Mouse (Mus musculus): ENCODE measurements at regions not wholly inside any gene's neighbourhood (a gene's known extent, or its start where the extent isn't known, plus 50 kb on each side); places are given as distances from the start of the nearest gene placed in this dataset.

DNA sequence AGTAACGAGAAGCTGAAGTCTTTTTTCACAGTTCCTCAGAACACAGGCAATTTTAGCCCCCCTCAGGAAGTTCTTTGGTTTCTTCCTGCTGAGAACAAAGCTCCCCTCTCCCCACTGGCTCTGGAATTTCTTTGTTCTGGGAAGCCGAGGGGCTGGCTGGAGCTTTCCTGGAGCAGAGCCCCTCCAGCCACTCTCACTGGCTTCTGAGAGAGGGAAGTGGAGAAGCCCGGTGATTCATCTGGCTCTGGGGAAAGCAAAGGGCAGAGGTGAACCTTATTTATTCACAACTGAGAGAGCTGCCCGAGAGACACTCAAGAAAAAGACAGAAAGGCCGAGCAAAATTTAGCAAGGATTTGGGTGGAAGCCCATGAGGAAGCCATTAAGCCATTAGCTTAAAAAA lies 63.9 kb downstream of the Ddx3x start:
- no peak for DNase-seq (ENCODE audit: low spot score in 2 of 2)

DNA sequence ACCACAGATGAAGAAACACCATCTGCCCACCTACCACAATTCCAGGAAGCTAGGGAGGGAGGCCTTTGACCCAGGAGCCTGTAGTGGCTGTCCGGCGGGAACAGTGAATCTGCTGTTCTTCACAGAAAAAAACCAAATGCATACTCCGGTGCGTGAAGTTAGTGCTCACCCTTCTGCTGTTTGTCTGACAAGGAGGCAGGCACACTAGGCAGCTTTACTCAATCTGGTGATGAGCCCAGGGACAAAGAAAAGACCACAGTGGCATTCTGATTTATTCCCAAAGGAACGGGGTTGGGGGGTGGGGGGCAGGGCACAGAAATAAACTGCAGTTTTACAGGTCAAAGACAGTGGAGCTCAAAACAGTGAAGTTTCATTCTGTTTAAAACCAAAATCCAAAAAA lies 64.4 kb downstream of the Ddx3x start:
- no peak for DNase-seq (ENCODE audit: low spot score in 2 of 2)

DNA sequence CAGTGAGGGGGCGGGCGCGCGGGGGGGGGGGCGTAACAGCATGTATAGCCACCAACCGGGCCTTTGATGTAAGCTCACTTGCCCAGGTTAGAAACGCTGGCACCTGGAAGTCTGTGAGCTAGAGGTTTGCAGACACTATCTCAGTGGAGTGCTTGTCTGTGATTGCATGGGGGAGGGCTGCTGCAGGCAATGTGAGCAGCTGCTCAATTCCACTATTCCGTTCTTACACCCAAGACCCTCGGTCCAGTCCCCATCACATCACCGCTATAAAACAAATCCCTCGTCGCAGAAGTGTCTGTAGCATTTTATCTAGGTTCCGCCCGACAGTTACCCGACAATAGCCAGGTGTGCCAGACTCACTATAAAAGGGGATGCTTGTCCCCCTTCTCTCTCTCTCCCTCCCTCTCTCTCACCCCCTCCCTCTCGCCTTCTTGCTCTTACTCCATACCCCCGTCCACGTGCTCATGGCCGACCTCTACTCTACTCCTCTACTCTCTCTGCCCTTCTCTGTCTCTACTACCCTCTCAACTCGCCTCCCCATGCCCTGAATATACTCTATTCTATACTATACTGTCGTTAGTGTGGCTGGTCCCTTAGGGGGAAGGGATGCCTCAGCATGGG lies 65.4 kb downstream of the Ddx3x start:
- DNase-seq (ENCODE audit: low spot score in 2 of 2) = no peak

DNA sequence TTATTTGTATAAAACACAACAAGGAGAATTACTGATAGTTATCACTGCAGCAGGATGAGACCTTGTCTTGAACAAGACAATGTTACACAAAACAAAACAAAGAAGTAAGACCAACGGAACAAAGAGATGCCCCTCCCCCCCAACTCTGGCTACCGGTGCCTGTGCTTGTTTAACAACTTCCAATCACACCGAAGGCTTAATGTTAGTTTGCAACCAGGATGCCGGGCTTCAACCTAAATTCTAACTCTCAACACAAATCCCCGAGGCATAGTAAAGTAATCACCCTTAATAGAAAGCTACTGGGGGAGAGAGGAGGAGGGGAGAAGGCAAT lies 65.9 kb downstream of the Ddx3x start:
- DNase-seq (ENCODE audit: low spot score in 2 of 2) = peak; percentile 7 to 13

DNA sequence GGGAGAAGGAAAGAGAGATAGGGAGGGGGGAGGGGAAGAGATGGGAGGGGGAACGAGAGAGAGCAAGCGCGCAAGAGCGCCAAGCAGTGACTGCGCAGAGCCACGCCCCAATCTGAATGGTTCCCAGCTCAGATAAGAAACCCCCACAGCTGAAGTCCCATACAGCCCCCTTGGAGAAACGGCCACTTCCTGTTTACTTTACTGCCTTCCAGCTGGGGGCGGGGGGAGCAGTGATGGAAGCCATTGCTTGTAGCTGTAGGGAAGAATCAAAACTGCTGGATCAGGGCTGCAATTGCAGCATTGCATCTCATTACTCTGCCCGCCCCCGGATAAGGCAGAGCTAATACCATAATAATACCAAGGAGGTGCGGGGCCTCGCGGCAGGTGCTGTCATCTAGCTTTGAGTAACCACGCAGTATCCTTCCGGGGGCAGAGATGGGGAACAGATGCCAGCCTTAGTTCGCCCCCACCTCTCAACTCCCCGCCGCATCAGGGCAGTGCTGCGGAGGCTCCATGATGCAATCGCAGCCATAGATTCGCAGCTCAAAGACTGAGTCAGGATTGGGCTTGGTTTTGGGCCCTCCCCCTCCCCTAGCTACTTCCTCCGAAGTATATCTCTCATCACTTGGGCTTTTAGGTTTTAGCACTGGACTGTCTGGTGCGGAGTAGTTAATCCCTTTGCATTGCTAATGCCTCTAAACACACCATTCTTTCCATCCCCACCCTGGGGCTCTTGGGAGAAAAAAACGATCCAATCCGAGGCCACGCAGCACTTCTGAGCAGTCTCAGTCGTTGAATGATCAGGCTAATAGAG lies 66.5 kb downstream of the Ddx3x start:
- peak; percentile 54 to 71 for DNase-seq (ENCODE audit: low spot score in 2 of 2)

DNA sequence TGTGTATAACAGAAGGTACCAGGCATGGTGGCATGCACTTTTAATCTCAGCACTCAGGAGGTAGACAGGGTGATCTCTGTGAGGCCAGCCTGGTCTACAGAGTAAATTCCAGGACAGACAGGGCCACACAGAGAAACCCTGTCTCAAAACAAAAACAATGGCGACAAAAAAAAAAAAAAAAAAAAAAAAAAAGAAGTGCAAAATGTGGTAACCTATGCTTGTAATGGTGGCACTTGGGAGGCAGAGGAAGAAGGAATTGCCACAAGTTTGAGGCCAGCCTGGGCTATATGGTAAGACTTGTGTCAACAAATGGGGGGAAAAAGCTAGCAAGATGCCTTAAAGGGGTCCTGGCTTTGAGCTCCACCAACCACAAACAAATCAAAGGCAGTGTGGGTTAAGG lies 67.6 kb downstream of the Ddx3x start:
- no peak for DNase-seq (ENCODE audit: low spot score in 2 of 2)

DNA sequence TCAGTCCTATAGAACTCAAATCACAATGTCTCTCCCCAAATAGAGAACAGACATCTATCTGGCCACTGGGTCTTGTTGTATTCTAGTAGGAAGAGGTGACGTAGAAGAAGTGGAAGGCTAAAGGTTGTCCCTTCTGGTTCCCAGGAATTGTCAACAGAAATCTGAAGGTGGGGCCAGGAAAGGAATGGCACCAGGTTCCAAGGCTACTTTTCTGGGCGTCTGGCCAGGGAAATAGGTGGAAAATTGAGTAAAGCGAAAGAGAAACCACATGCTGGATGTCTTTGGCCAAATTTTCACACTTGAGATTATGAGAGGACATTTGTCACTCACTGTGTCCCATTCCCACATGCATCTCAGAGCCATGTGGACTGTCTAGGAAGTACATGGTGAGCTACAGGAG lies 69.7 kb downstream of the Ddx3x start:
- DNase-seq (ENCODE audit: low spot score in 2 of 2) = no peak

DNA sequence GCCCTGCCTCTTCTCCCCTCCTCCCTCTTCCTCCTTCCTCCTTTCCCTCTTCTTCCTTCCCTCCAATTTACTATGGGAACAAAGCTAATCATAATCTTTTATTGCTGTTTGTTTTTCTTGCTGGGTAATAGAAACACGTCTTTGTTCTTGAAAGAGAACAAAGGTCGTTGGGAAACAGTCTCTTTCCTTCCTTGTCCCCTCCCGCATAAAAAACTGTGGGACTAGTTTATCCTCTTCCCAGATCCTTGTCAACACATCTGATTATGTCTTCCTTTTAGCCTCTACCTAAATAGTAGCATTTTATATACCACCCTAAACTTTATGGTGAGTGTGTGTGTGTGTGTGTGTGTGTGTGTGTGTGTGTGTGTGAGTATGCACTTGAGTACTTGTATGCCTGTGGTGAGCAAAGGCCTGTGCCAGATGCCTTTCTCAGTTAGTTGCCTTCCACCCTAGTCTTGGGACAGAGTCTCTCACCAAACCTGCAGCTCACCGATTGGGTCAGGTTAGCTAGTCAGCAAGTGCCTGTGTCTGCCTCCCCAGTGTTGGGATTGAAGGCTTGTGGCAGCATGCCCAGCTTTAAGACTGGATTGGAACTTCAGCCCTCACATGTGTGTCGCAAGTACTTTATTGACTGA lies 76.5 kb downstream of the Ddx3x start:
- DNase-seq (ENCODE audit: low spot score in 2 of 2) = no peak

DNA sequence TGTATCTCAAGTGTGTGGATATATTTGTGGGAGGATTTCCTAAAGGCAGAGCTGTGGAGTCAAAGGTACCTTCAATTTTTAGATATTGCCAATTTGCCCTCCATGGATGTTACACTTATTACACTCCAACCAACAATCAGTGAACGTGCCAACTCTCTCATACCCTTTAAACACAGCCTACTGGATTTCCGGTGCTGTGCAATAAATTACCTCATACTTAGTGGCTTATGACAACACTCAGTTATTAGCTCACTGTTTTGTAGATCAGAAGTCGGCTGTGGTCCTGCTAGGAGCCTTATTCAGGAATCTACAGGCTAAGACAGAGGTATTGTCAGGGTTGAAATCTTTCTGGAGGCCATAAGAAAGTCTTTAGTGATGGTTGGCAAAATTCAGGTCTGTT lies 77.2 kb downstream of the Ddx3x start:
- DNase-seq (ENCODE audit: low spot score in 2 of 2) = no peak

DNA sequence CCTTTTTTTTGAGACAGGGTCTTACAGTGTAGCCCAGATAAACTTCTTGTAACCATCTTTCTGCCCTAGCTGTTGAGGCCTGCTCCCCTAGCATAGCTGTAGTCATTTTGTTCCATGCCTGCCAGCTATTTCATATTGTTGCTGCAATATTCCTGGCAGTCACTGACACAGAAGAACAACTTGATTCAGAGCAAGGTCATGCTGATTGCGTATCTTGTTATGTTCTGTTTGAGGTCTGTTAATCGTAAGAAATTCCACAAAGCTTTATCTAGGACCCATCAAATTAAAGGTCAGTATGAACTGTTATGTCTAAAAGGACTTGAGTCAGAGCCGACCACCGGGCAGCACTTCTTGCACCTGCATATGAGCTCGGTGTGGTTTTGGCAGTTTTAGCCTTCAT lies 79.7 kb downstream of the Ddx3x start:
- DNase-seq (ENCODE audit: low spot score in 2 of 2) = no peak

DNA sequence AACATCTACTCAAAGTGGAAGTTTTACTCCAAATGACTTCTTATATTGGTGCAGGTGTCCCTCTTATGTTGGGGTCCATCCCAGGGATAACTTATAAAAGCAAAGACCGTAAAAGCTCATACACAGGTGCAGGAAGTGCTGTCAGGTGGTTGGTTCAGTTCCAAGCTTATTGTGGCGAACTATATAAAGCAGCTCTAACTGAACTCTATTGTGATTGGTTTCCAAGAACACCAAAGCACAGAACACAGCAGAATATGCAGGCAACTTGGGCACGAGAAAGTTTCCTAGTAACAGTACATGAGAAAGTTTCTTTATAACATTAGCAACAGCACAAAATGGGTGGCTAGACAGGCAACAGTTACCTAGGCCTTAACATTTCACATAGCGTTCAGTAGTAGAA lies 89.5 kb downstream of the Ddx3x start:
- no peak for DNase-seq (ENCODE audit: low spot score in 2 of 2)

DNA sequence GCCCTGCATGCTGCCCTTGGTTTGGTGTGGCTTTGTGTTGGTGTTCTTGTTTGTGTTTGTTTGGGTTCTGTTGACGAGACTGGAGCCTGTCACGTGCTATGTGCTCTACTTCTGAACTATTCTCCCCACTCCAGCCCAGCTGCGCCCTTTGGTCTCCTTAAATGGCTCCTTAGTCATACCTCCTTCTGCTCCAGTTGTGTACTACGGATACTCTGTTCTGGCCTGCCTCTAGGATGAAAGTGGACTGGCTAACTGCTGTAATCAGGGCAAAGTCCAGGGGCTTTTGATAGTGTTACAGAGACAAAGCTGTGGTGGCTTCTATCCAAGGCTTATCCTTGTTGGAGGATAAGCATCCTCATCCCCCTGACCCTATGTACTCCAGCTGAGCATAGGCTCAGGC lies 92.0 kb downstream of the Ddx3x start:
- no peak for DNase-seq (ENCODE audit: low spot score in 2 of 2)

DNA sequence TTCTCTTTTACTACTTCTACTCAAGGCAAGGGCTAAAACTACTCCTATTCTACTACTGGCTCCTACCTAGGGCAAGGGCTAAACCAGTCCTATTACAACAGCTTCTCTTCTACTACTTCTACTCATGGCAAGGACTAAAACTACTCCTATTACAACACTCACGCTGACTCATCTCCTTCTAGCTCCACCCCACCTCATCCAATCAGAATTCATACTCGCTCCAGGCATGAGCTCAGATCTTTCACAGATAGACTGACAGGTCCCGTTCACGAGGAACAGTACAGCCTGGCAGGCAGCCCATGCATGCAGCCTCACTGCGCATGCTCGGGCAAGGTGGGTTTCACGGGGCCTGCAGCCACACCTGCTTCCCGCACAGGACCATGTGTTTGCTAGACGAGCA lies 79.6 kb upstream of the Nyx start:
- DNase-seq (ENCODE audit: low spot score in 2 of 2) = no peak

DNA sequence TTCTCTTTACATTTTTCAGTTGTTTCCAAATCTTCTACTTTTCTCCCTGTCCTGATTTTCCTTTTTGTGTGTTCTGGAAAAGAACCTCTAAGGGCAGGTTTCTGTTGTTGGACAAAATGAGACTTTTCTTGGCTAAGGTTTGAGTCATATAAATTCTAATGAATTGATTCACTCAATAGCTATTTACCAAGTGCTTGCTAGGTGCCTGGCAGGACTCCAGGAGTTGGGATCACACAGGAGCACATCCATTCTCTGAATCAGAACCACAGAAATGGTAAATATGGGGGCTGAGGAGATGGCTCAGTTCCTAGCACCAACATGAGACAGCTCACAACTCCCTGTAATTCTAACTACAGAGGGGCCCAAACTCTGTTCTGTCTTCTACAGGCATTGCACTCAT lies 67.4 kb upstream of the Nyx start:
- no peak for DNase-seq (ENCODE audit: low spot score in 2 of 2)

DNA sequence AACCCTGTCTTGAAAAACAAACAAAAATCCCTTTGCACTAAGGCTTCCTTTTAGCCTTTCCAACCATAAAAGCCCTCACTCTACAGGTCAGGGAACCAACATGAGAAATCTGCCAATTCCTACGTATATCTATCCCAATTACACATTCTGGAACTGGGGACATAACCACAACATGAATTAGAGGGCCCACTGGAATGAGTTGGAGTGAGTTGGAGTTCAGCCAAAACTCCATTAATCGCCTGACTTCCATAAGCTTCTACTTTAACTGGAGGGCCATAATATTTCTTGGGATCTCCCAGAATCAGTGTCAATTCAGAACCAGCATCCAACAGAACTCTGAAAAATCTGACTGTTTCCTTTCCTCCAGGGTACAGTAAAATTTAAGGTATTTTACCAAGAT lies 53.2 kb upstream of the Nyx start:
- no peak for DNase-seq (ENCODE audit: low spot score in 2 of 2)

DNA sequence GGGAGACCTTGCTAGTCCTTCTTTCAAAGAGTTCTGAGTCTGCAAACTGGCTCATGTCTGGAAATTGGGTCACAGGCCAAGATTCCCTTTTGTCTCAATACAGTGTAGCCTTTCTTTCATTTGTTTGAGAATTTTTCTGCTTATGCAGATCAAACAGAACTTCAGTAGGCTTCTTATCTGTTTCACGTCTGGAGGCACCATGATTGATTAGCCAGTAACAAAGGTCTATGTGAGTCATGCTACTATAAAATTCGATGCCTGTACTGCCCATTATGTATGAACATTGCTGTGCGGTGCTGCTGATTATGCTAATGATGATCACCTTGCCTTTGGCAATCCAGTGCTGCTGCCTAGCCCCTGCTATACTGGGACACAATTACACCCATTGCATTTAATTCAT lies 52.8 kb upstream of the Nyx start:
- DNase-seq (ENCODE audit: low spot score in 2 of 2) = no peak

All from frontal cortex, postnatal 14 days (tissue).